Mouse (Mus musculus) myocyte (in vitro differentiated cells): Measurements from ENCODE around the gene Cbx1. TPM values are rescaled to one million over a fixed set of nuclear protein-coding genes. Genes with fewer than 3 reads are reported as not detected.
"Not testable (repeated sequence)": the region's sequence is repeated elsewhere in the genome, so short reads cannot be mapped to it uniquely, and the experiment has no call there.

Experiments
- H3K27me3 ChIP-seq: one replicate; pipeline ENCODE4 v1.6.1; 2011; ENCODE audit not compliant: control insufficient read depth, insufficient read depth, insufficient read length
- H3K36me3 ChIP-seq: one replicate; pipeline ENCODE4 v1.6.1; 2011; ENCODE audit not compliant: control insufficient read depth, insufficient read depth
- H3K4me2 ChIP-seq: one replicate; pipeline ENCODE4 v1.6.1; 2011; ENCODE audit warnings: low read depth, control low read depth
- H3K4me3 ChIP-seq: one replicate; pipeline ENCODE4 v1.5.1; 2011; ENCODE audit warnings: mild to moderate bottlenecking, control low read depth, moderate library complexity
- H3K79me2 ChIP-seq: one replicate; pipeline ENCODE4 v1.6.1; 2011; ENCODE audit not compliant: control insufficient read depth, insufficient read depth
- H3ac ChIP-seq: one replicate; pipeline ENCODE4 v1.6.1; 2011; ENCODE audit not compliant: control insufficient read depth, insufficient read length
- CEBPB ChIP-seq: IDR thresholded peaks from 2 replicates; pipeline ENCODE4 v1.6.1; 2011; ENCODE audit warnings: mild to moderate bottlenecking, moderate library complexity; ENCODE audit not compliant: poor library complexity, insufficient read depth, severe bottlenecking
- E2F4 ChIP-seq: IDR thresholded peaks from one replicate; pipeline ENCODE4 v1.6.1; 2011; ENCODE audit warnings: mild to moderate bottlenecking, control low read depth, moderate library complexity; ENCODE audit not compliant: insufficient read depth
- MAX ChIP-seq: IDR thresholded peaks from one replicate; pipeline ENCODE4 v1.6.1; 2011; ENCODE audit warnings: low read depth, mild to moderate bottlenecking, control low read depth
- MYOD1 ChIP-seq, 3 experiments: IDR thresholded peaks; one replicate each; pipeline ENCODE4 v1.6.1; 2011; ENCODE audit warnings: control low read depth in 2 of 3, low read depth in 2 of 3, mild to moderate bottlenecking in 2 of 3, moderate library complexity in 1 of 3; ENCODE audit not compliant: insufficient read length in 2 of 3, control insufficient read depth in 1 of 3
- MYOG ChIP-seq, 3 experiments: IDR thresholded peaks; one replicate each; pipeline ENCODE4 v1.6.1; 2011; ENCODE audit warnings: control low read depth in 2 of 3, low read depth in 2 of 3, mild to moderate bottlenecking in 2 of 3; ENCODE audit not compliant: insufficient read length in 2 of 3, control insufficient read depth in 1 of 3, insufficient read depth in 1 of 3
- POLR2A ChIP-seq: IDR thresholded peaks from one replicate; pipeline ENCODE4 v1.6.1; 2011; ENCODE audit warnings: low read depth, mild to moderate bottlenecking, control low read depth, moderate library complexity; ENCODE audit not compliant: insufficient read length
- POLR2AphosphoS2 ChIP-seq: IDR thresholded peaks from one replicate; pipeline ENCODE4 v1.6.1; 2011; ENCODE audit warnings: low read depth, control low read depth; ENCODE audit not compliant: insufficient read length
- REST ChIP-seq: IDR thresholded peaks from one replicate; pipeline ENCODE4 v1.6.1; 2011; ENCODE audit warnings: mild to moderate bottlenecking, control low read depth, moderate library complexity; ENCODE audit not compliant: insufficient read depth, insufficient read length
- SRF ChIP-seq: IDR thresholded peaks from one replicate; pipeline ENCODE4 v1.6.1; 2011; ENCODE audit warnings: low read depth; ENCODE audit not compliant: control insufficient read depth, insufficient read length
- TCF12 ChIP-seq: IDR thresholded peaks from one replicate; pipeline ENCODE4 v1.6.1; 2011; ENCODE audit warnings: mild to moderate bottlenecking, control low read depth; ENCODE audit not compliant: poor library complexity, insufficient read depth, severe bottlenecking
- TCF3 ChIP-seq: IDR thresholded peaks from one replicate; pipeline ENCODE4 v1.6.1; 2011; ENCODE audit warnings: low read depth, control low read depth; ENCODE audit not compliant: insufficient read length
- USF1 ChIP-seq: IDR thresholded peaks from one replicate; pipeline ENCODE4 v1.6.1; 2011; ENCODE audit warnings: low read depth, mild to moderate bottlenecking, control low read depth, moderate library complexity
- polyA plus RNA-seq: library from polyadenylated mRNA; unstranded; fragments of >200 nt; fragmentation: generic; extraction: Trizol; gene quantifications from one replicate; pipeline ENCODE4 v1.2.1, GENCODE M21; 2012; ENCODE audit warnings: missing spikeins

Cbx1 gene
- polyA plus RNA-seq, 1 experiment, result 34.6 TPM

GRCm38 (mm10) chr11:96811188-96811587 lies 22.3 kb downstream of the Cbx1 start:
- peaks cover 20% of the 10 kb centered on the region for H3K79me2 ChIP-seq
- H3K36me3 ChIP-seq, result peaks cover 74% of the 10 kb centered on the region
- not testable (repeated sequence) for H3K4me2 ChIP-seq, H3K27me3 ChIP-seq, H3ac ChIP-seq, H3K4me3 ChIP-seq
- TF ChIP-seq POLR2AphosphoS2, result peak; percentile 74

GRCm38 (mm10) chr11:96813455-96813854 lies 24.5 kb downstream of the Cbx1 start:
- Histone ChIP-seq H3K4me3 (no peak overlapping the region), H3K79me2 (peaks cover 42% of the 10 kb centered on the region), H3ac (no peak overlapping the region), H3K27me3 (no peaks in the 10 kb centered on the region), H3K36me3 (peaks cover 85% of the 10 kb centered on the region), H3K4me2 (no peak overlapping the region)
- TF ChIP-seq MYOD1 (IDR thresholded peaks at IDR 0.05; ENCODE audit: control insufficient read depth in 1 of 3, insufficient read length in 2 of 3, low read depth in 2 of 3) (no peak), MYOG (IDR thresholded peaks at IDR 0.05; ENCODE audit: control insufficient read depth in 1 of 3, insufficient read depth in 1 of 3, insufficient read length in 2 of 3, low read depth in 2 of 3) (no peak), TCF12 (no peak), USF1 (no peak), E2F4 (no peak), SRF (no peak), MAX (no peak), POLR2AphosphoS2 (peak; percentile 87), REST (no peak), POLR2A (peak; percentile 53), TCF3 (no peak), CEBPB (no peak)

GRCm38 (mm10) chr11:96813920-96814319 lies 25.0 kb downstream of the Cbx1 start:
- Histone ChIP-seq H3K4me2 (no peak overlapping the region), H3K27me3 (no peaks in the 10 kb centered on the region), H3K36me3 (peaks cover 85% of the 10 kb centered on the region), H3ac (no peak overlapping the region), H3K4me3 (no peak overlapping the region), H3K79me2 (peaks cover 47% of the 10 kb centered on the region)
- TF ChIP-seq MAX (no peak), POLR2AphosphoS2 (peak; percentile 35)

- no peak overlapping the region for H3K4me2 ChIP-seq
- peaks cover 86% of the 10 kb centered on the region for H3K36me3 ChIP-seq
- H3K27me3 ChIP-seq, result no peaks in the 10 kb centered on the region
- H3ac ChIP-seq, result no peak overlapping the region
- no peak for TF ChIP-seq MAX
- no peak for TF ChIP-seq E2F4
- no peak for TF ChIP-seq POLR2AphosphoS2
- TF ChIP-seq SRF, result no peak
- TF ChIP-seq TCF12, result no peak
- no peak for TF ChIP-seq MYOD1 (IDR thresholded peaks at IDR 0.05; ENCODE audit: control insufficient read depth in 1 of 3, insufficient read length in 2 of 3, low read depth in 2 of 3)
- TF ChIP-seq USF1, result no peak
- TF ChIP-seq POLR2A, result no peak
- TF ChIP-seq TCF3, result no peak
- TF ChIP-seq CEBPB, result no peak
- TF ChIP-seq MYOG (IDR thresholded peaks at IDR 0.05; ENCODE audit: control insufficient read depth in 1 of 3, insufficient read depth in 1 of 3, insufficient read length in 2 of 3, low read depth in 2 of 3), result no peak
- TF ChIP-seq REST, result no peak
- H3K79me2 ChIP-seq, result peaks cover 52% of the 10 kb centered on the region
- H3K4me3 ChIP-seq, result no peak overlapping the region
These were observed 25.5 kb downstream of the Cbx1 start for GRCm38 (mm10) chr11:96814443-96814842.

- peak; percentile 42 for TF ChIP-seq POLR2A
- TF ChIP-seq USF1, result no peak
- TF ChIP-seq POLR2AphosphoS2, result peak; percentile 63
- no peaks in the 10 kb centered on the region for H3K27me3 ChIP-seq
- H3K4me2 ChIP-seq, result no peak overlapping the region
- no peak overlapping the region for H3K4me3 ChIP-seq
- H3K79me2 ChIP-seq, result peaks cover 67% of the 10 kb centered on the region
- peaks cover 91% of the 10 kb centered on the region for H3K36me3 ChIP-seq
- H3ac ChIP-seq, result no peak overlapping the region
These were observed 27.0 kb downstream of the Cbx1 start for GRCm38 (mm10) chr11:96815895-96816294.

GRCm38 (mm10) chr11:96816494-96816893 lies 27.6 kb downstream of the Cbx1 start:
- H3K27me3 ChIP-seq, result no peaks in the 10 kb centered on the region
- H3ac ChIP-seq, result no peak overlapping the region
- TF ChIP-seq MYOG (IDR thresholded peaks at IDR 0.05; ENCODE audit: control insufficient read depth in 1 of 3, insufficient read depth in 1 of 3, insufficient read length in 2 of 3, low read depth in 2 of 3) (no peak), CEBPB (no peak), REST (no peak)
- no peak overlapping the region for H3K4me3 ChIP-seq
- peaks cover 97% of the 10 kb centered on the region for H3K36me3 ChIP-seq
- H3K79me2 ChIP-seq, result peaks cover 73% of the 10 kb centered on the region
- no peak overlapping the region for H3K4me2 ChIP-seq
